Mouse (Mus musculus) activated CD4-positive, CD25-positive, alpha-beta regulatory T cell (primary cell): ENCODE data around the gene Riiad1. TPM values are rescaled to one million over a fixed set of nuclear protein-coding genes. Genes with fewer than 3 reads are reported as not detected.

Experiments used
- polyA plus RNA-seq, 2 experiments: library from polyadenylated mRNA; unstranded; fragments of 100-300 nt; shearing (Covaris generic); gene quantifications; one replicate each; pipeline ENCODE4 v1.2.1; 2017

The Riiad1 gene
- polyA plus RNA-seq, result under 1 TPM in 1 of 2 experiments, not detected in 1; 0.69 TPM

GRCm38 (mm10) chr3:94480291-94480884, at the start of gene Riiad1:
Gene Riiad1, minus strand, starts transcription at chr3:94480341.

GRCm38 (mm10) chr3:94477981-94478422, 2.1 kb downstream of the Riiad1 start, which contains the start of gene Celf3:
Gene Celf3, plus strand, starts transcription at chr3:94478295.

GRCm38 (mm10) chr3:94443597-94443964, 36.6 kb downstream of the Riiad1 start, which contains the start of gene Oaz3:
Gene Oaz3, minus strand, starts transcription at chr3:94443915.

GRCm38 (mm10) chr3:94442951-94443596, 37.1 kb downstream of the Riiad1 start, which contains the start of gene Mrpl9:
Gene Mrpl9, plus strand, starts transcription at chr3:94443318.

Other genes starting within 250 kb of the Riiad1 start
- not detected for gene Gm4778, start 216.3 kb downstream of the Riiad1 start, polyA plus RNA-seq
- gene Them4, start 170.3 kb downstream of the Riiad1 start, polyA plus RNA-seq, result 1 to 10 TPM; 4.2 to 6.5 TPM
- not detected for gene Them5, start 138.2 kb downstream of the Riiad1 start, polyA plus RNA-seq
- under 1 TPM in 1 of 2 experiments, not detected in 1; 0.24 TPM for gene C2cd4d, start 117.9 kb downstream of the Riiad1 start, polyA plus RNA-seq
- 1 to 10 TPM in 1 of 2 experiments, under 1 TPM in 1; 0.82 to 2.3 TPM for gene Rorc, start 107.5 kb downstream of the Riiad1 start, polyA plus RNA-seq
- under 1 TPM in 1 of 2 experiments, not detected in 1; 0.12 TPM for gene Lingo4, start 81.8 kb downstream of the Riiad1 start, polyA plus RNA-seq
- gene Tdrkh, start 67.1 kb downstream of the Riiad1 start, polyA plus RNA-seq, result 1 to 10 TPM; 3.8 to 4.7 TPM
- 10 to 100 TPM; 39.5 to 72.8 TPM for gene Mrpl9, start 37.0 kb downstream of the Riiad1 start, polyA plus RNA-seq
- 1 to 10 TPM in 1 of 2 experiments, under 1 TPM in 1; 0.64 to 2.0 TPM for gene Oaz3, start 36.4 kb downstream of the Riiad1 start, polyA plus RNA-seq
- 1 to 10 TPM; 1.0 to 2.2 TPM for gene Celf3, start 2.0 kb downstream of the Riiad1 start, polyA plus RNA-seq
- 10 to 100 TPM; 18.4 to 24.6 TPM for gene Snx27, start 102.4 kb upstream of the Riiad1 start, polyA plus RNA-seq
- not detected for gene Gm10972, start 162.8 kb upstream of the Riiad1 start, polyA plus RNA-seq
- 1 to 10 TPM; 3.0 to 3.3 TPM for gene Tuft1, start 178.5 kb upstream of the Riiad1 start, polyA plus RNA-seq
- under 1 TPM in 1 of 2 experiments, not detected in 1; 0.41 TPM for gene Selenbp2, start 213.2 kb upstream of the Riiad1 start, polyA plus RNA-seq